Mouse (Mus musculus) liver, embryonic 14 days (tissue): ENCODE results near the gene Map4k5. TPM values are rescaled to one million over a fixed set of nuclear protein-coding genes. Genes with fewer than 3 reads are reported as not detected.

Source experiments
- polyA plus RNA-seq: library from polyadenylated mRNA; depleted of rRNA; stranded (reverse); fragments of >200 nt; gene quantifications from 2 replicates; pipeline ENCODE4 v1.2.3, GENCODE M21; 2012; rRNA removed

Map4k5 gene
- 12.2 and 15.5 TPM in 2 replicates for polyA plus RNA-seq

DNA sequence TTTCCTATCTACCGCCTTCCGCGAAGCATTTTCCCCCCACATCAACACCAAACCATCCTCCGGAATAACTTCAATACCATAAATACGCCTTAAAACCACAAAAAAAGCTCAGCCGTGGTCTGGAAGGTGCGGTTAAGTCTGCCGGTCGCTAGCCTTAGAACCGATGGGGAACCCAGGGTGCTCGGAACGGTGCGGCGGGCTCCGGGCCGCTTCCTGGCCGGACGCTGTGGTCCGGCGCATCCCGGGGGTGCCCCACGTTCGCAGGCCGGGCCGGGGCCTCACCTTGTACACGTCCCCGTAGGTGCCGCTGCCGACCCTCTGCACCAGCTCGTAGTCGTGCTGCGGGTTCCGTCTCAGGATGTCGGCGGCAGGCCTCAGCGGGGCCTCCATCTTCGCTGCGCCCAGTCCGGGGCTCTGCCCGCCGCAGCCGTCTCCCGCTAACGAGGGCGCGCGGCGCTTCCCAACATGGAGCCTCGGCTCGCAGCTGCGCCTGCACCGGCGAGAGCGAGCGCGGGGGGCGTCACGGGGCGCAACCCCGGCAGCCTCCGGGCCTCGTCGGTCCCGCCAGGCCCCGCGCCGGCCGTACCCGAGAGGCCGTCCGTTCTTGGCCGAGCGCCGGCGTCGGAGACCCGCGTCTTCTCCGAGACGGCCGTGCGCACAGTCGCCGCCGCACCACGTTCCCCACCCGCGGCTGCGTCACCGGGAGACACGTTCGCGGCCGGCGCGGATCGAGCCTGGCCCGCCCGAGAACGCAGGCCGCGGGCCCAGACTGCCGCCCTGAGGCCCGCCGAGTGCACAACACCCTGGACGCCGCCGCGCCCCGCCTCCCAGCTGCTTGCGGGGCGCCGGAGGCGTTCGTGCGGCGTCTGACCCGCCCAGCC, at the start of gene Map4k5, which contains the start of gene Atl1:
Gene Map4k5 (minus strand): TSS at position 830 of the 881 bp plus-strand sequence.
Gene Atl1 (plus strand): TSS at position 244 of the 881 bp plus-strand sequence.

DNA sequence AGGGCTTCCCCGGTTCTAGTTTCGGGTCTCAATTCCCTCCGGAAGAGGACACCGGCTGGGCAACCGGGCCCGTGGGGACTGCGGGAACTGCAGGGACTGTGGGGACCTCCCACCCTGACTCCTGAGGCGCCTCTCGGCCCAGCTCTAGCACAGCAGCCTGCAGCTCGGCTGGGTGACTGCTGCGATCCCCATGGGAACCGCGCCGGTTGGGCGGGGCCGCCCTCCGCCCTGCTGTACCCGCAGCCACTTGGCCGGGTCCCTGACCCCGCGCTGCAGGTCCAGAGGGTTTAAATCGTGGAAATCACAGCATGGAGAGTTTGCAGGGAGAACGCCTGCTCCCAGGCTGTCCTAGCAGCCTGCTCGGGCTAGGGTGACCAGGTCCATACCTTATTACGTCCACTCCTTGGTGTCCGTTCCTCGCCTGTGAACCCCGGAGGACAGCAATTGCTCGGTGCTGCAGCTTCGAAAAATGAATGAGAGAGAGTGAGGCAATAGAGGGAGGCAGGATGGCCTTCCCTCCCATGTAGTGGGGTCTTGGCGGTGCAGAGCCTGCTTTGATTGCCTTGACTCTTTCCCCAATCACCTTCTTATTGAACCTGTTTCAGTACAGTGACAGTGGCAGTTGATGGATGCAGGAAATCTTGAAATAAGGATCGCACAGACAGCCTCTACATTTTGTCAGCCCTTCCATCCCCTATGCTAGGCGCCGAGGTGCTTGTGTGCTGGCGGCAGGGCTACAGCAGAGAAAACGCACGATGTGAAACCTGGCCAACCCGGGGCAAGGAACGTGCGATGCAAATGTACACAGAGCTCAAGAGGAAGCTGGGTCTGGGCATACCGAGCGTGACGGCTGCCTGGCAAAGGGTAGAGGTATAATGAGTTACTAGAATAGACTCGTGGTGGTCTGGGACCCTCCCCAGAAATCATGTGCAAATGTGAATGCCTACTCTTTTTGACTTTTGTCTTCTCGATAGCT, 102.2 kb downstream of the Map4k5 start, which contains the start of gene Cdkl1:
Gene Cdkl1 (minus strand): TSS at position 738 of the 976 bp plus-strand sequence.

Other genes with a start within 250 kb of the Map4k5 start
- 7.2 and 8.4 TPM in 2 replicates for gene Sos2, start 211.3 kb downstream of the Map4k5 start, polyA plus RNA-seq
- gene L2hgdh, start 168.3 kb downstream of the Map4k5 start, polyA plus RNA-seq, result 8.5 and 9.4 TPM in 2 replicates
- 11.6 and 13.0 TPM in 2 replicates for gene Atp5s, start 168.2 kb downstream of the Map4k5 start, polyA plus RNA-seq
- gene Cdkl1, start 101.9 kb downstream of the Map4k5 start, polyA plus RNA-seq, result 0.61 and 1.3 TPM in 2 replicates
- gene Atl1, start 586 bp downstream of the Map4k5 start, polyA plus RNA-seq, result 0.76 and 1.2 TPM in 2 replicates
- 18.4 and 22.5 TPM in 2 replicates for gene Sav1, start 93.8 kb upstream of the Map4k5 start, polyA plus RNA-seq
- gene Nin, start 220.5 kb upstream of the Map4k5 start, polyA plus RNA-seq, result 3.7 and 3.9 TPM in 2 replicates